Mouse (Mus musculus) heart, embryonic 15.5 days (tissue): ENCODE results near the gene Tll1. TPM values are rescaled to one million over a fixed set of nuclear protein-coding genes. Genes with fewer than 3 reads are reported as not detected.
A peak's percentile ranks its signal among the peaks of the same experiment; 100 is the strongest.

ENCODE experiments used
- ATAC-seq: fragments of 200-750 bp; cut with Nextera tagmentation; replicated peaks from 2 replicates; pipeline ENCODE4 v1.8.0; 2017; ENCODE audit warnings: low read depth, moderate TSS enrichment; ENCODE audit not compliant: insufficient number of reproducible peaks, insufficient read depth, low FRiP score
- H3K27ac ChIP-seq: fragments of 300-500 bp; sonication (generic); 2 replicates; pipeline ENCODE4 v1.5.1; 2015; ENCODE audit warnings: mild to moderate bottlenecking, inconsistent platforms
- H3K27me3 ChIP-seq: fragments of 300-500 bp; sonication (generic); 2 replicates; pipeline ENCODE4 v1.6.1; 2015; ENCODE audit warnings: inconsistent platforms
- H3K36me3 ChIP-seq: fragments of 300-500 bp; sonication (generic); 2 replicates; pipeline ENCODE4 v1.6.1; 2015; ENCODE audit warnings: mild to moderate bottlenecking, inconsistent platforms
- H3K4me1 ChIP-seq: fragments of 300-500 bp; sonication (generic); replicated peaks from 2 replicates; pipeline ENCODE4 v1.6.1; 2015; ENCODE audit warnings: inconsistent platforms
- H3K4me2 ChIP-seq: fragments of 300-500 bp; sonication (generic); 2 replicates; pipeline ENCODE4 v1.6.1; 2015; ENCODE audit warnings: inconsistent platforms, mild to moderate bottlenecking, moderate library complexity
- H3K4me3 ChIP-seq: fragments of 300-500 bp; sonication (generic); 2 replicates; pipeline ENCODE4 v1.5.1; 2015; ENCODE audit warnings: mild to moderate bottlenecking, inconsistent platforms
- H3K9ac ChIP-seq: fragments of 300-500 bp; sonication (generic); 2 replicates; pipeline ENCODE4 v1.6.1; 2015; ENCODE audit warnings: mild to moderate bottlenecking, inconsistent platforms
- H3K9me3 ChIP-seq: fragments of 300-500 bp; sonication (generic); replicated peaks from 2 replicates; pipeline ENCODE4 v1.6.1; 2016; ENCODE audit warnings: inconsistent platforms
- WGBS: fragments of 180-500 bp; shearing (Covaris S2); methylation state at CpG from one replicate; pipeline ENCODE4 v1.1.7; 2015; ENCODE audit warnings: mixed read lengths; 5-methylcytosine and 5-hydroxymethylcytosine counted together
- polyA plus RNA-seq: library from polyadenylated mRNA; unstranded; fragments of >200 nt; fragmentation: Nextera tagmentation; extraction: Ambion mirVana; gene quantifications from 2 replicates; pipeline ENCODE4 v1.2.1, GENCODE M21; 2015

Tll1 gene
- polyA plus RNA-seq, 1 experiment from 2014 or later, result 1.1 TPM

DNA sequence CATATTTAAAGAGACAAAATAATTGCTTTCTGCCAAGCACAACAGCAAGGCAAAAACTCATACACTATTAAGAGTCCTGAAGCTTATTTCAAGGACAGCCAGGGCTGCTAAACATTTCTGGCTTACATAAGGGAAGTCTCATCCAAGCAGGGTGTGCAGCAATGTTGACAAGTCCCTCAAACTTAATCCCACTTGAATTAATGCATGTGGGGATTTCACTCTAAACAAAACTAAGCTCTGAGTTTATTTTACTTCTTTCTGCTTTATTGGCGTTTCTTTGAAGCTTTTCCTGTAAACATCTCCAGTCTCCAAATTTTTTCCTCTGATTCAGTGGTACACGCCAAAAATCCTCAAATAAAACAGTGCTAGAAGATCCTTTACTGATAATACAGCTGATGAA is 146.2 kb downstream of the Tll1 start:
- Histone ChIP-seq H3K4me1 (no peaks in the 10 kb centered on the region), H3K27me3 (no peaks in the 10 kb centered on the region), H3K36me3 (no peaks in the 10 kb centered on the region), H3K9me3 (no peaks in the 10 kb centered on the region), H3K4me2 (no peak overlapping the region), H3K27ac (no peak overlapping the region), H3K9ac (no peak overlapping the region), H3K4me3 (no peak overlapping the region)
- ATAC-seq, result no peak
- WGBS, result 53% methylated on average over 2 of the region's 2 CpGs

DNA sequence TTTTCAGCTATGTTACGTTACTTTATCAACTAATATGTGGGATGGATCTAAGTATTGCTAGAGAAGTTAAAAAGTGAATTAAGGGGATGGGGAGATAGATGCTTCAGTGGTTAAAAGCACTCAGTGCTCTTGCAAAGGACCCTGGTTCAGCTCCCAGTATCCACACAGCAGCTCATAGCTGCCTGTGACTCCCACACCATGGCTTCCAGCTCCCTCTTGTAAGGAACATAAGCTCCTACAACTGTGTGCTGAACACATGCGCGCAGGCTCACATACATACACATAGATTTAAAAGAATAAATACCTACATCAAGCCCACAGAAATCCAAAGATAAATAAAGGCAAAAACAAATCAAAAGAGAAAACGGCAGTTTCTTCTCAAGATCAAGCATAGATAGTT is 148.5 kb downstream of the Tll1 start:
- Histone ChIP-seq H3K9me3 (no peaks in the 10 kb centered on the region), H3K9ac (no peak overlapping the region), H3K36me3 (no peaks in the 10 kb centered on the region), H3K4me2 (no peak overlapping the region), H3K27ac (no peak overlapping the region), H3K27me3 (no peaks in the 10 kb centered on the region), H3K4me3 (no peak overlapping the region), H3K4me1 (no peaks in the 10 kb centered on the region)
- 79% methylated on average over 4 of the region's 4 CpGs for WGBS
- ATAC-seq, result no peak

DNA sequence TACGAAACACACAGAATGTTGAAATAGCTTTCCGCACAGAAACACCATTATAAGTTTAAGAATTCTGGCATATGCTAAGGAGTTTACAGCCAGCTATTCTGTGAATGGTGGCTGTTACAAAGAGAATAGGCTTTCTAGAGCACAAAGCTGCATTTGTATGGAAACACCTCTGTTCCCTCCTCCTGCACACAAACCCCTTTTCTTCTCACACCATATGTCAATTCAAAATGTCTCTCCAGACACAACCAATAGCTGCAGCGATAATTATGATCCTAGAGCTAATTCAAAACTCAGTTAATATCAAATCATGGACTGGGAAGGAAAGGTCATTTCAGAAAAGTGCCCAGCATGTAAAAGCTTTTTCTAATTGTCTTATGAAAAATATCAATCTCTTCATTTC is 157.5 kb downstream of the Tll1 start:
- Histone ChIP-seq H3K27ac (no peak overlapping the region), H3K36me3 (no peaks in the 10 kb centered on the region), H3K4me1 (no peaks in the 10 kb centered on the region), H3K9ac (no peak overlapping the region), H3K4me3 (no peak overlapping the region), H3K4me2 (no peak overlapping the region), H3K9me3 (no peaks in the 10 kb centered on the region), H3K27me3 (no peaks in the 10 kb centered on the region)
- WGBS, result 78% methylated on average over 3 of the region's 3 CpGs
- ATAC-seq, result no peak

DNA sequence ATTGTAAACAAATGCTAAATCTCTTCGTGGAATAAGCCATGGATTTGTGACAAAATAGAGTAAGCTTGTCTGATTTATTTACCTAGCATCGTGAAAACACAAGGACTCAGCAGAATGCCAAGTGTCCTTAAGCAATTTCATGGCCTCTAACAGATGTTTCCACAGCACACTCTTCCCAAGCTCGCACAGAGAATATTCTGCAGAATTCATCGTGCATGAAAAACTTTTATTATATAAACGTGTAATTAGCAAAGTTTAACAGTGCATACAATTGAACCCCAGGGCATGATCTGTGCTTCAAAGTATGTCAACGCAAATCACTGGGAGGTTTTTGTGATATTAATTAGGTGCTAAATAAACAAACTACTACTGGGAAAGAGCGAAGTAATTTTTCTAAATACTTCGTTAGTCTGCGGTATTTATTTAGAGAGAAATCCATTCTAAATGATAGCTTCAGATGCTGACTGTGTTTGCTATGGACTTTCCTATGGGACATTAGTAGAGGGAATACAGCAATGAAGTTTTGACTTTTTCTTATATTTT is 158.0 kb downstream of the Tll1 start:
- Histone ChIP-seq H3K27me3 (no peaks in the 10 kb centered on the region), H3K9ac (no peak overlapping the region), H3K36me3 (no peaks in the 10 kb centered on the region), H3K4me2 (no peak overlapping the region), H3K27ac (no peak overlapping the region), H3K4me3 (no peak overlapping the region), H3K9me3 (no peaks in the 10 kb centered on the region), H3K4me1 (no peaks in the 10 kb centered on the region)
- ATAC-seq, result no peak
- 73% methylated on average over 9 of the region's 9 CpGs for WGBS

DNA sequence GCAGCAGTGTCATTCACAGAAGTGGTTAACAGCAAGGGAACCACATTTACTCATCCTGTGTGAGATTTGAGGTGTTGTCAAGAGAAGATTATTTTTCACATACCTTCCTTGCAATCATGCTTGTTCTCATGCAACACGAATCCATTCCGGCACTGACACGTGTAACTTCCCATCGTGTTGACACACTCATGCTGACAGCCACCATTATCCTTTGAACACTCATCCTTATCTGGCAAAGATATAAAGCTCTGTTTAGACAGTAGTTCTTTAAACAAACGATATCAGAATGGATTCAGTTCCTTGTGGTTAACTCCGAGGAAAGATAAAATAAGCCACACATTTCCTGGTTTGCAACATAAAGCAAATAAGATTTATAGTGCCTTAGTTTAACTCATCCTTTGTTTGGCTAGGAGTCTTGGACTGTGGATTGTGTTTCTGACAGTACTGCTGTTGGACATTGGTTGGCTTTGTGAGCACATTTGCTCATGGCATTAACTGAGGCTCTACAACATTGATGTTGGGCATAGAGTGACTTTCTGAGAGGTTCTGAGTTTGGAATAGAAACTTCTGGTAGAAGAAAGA is 164.7 kb downstream of the Tll1 start:
- no peaks in the 10 kb centered on the region for H3K4me1 ChIP-seq
- H3K4me3 ChIP-seq, result no peak overlapping the region
- H3K27ac ChIP-seq, result no peak overlapping the region
- H3K36me3 ChIP-seq, result no peaks in the 10 kb centered on the region
- no peak overlapping the region for H3K4me2 ChIP-seq
- H3K9ac ChIP-seq, result no peak overlapping the region
- no peaks in the 10 kb centered on the region for H3K27me3 ChIP-seq
- 11% methylated on average over 6 of the region's 6 CpGs for WGBS
- no peaks in the 10 kb centered on the region for H3K9me3 ChIP-seq
- ATAC-seq, result no peak

DNA sequence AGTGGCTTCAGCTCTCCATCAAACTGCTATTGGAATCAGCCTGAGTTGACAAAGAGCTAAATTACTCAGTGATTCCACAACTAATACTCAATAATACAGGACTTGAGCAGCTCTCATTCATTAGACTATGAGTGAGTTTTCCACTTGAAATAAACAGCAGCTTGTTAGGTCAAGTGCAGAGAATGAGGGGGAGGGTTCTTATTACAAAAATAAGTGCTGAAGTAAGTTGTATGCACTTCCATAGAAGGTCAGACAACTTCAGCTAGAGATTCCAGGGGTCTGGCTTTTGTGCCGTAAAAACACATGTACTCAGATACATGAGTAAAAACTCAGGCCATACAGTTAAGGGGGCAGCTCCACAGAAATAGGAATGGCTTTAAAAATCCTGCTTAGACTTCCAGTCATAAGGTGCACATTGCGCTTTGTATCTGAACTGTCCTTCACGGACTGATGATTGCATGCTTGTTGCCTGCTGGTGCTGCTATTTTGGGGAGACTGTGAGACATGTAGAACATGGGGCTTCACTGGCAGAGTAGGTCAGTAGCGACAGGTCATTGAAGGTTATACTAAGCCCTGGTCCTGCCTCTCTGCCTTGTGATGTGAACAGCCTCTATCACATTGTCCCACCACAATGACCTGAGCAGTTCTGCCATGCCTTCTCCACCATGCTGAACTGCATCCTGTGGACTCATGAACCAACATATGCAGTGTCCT is 175.2 kb downstream of the Tll1 start:
- Histone ChIP-seq H3K9me3 (no peaks in the 10 kb centered on the region), H3K4me2 (no peak overlapping the region), H3K9ac (no peak overlapping the region), H3K36me3 (no peaks in the 10 kb centered on the region), H3K4me3 (no peak overlapping the region), H3K27ac (peak overlapping the region; percentile 75), H3K4me1 (0 out of 2 replicates have a peak, but pooled peaks cover 4% of the 10 kb centered on the region), H3K27me3 (no peaks in the 10 kb centered on the region)
- 45% methylated on average over 4 of the region's 4 CpGs for WGBS
- peak; percentile 84 for ATAC-seq

DNA sequence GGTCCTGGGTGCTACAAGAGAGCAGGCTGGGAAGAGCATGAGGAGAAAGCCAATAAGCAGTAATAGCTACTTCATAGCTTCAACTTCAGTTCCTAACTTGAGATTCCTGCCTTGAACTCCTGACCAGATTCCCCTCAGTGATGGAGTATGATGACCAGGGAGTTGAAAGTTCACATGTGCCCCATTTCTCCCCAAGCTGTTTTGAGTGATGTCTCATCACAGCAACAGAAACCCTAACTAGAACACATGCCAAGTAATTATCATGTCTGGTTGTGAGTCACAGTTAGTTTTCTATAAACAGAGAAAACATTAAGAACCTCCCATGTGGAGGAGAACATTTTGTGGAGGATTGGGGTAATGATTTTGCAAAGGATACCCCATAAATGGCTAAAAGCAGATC is 176.0 kb downstream of the Tll1 start:
- H3K4me3 ChIP-seq, result no peak overlapping the region
- H3K27me3 ChIP-seq, result no peaks in the 10 kb centered on the region
- no peaks in the 10 kb centered on the region for H3K9me3 ChIP-seq
- H3K9ac ChIP-seq, result no peak overlapping the region
- ATAC-seq, result no peak
- H3K4me2 ChIP-seq, result no peak overlapping the region
- H3K4me1 ChIP-seq, result 0 out of 2 replicates have a peak, but pooled peaks cover 4% of the 10 kb centered on the region
- H3K36me3 ChIP-seq, result no peaks in the 10 kb centered on the region
- H3K27ac ChIP-seq, result peak overlapping the region; percentile 75

DNA sequence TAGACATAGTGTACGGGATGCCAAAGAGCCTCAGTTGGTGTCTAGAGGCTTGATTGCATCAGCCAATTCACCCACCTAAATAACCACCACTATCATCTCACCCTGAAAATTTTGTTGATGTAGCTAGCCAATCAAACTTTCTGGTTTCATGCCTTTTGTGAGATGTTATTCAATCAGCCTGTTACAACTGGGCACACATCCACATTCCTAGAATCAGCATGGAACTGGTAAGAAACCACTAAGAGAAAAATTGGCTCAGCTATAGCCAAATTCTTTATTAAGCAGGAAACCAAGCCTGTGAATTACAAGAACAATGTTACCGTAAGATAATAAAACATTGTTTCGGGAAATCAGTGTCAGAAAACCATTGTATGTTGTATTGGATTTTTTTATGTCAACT is 176.5 kb downstream of the Tll1 start:
- WGBS, result 81% methylated on average over 3 of the region's 3 CpGs

DNA sequence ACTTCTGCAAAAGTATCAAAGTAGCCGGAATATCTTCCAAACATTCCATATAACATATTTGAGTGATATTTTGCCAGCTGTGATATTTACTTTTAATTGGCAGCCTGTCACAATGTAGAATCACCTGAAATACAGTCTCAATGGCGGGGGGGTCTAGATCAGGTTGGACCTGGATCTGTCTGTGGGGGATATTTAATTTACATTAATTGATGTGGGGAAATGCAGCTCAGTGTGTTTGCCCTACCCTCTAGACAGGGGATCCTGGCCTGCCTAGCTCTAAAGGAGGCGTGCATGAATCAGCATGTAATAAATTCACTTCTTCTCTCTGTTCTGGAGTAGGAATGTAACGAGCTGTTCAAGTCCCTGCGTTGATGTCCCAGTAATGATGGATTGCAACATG is 181.7 kb downstream of the Tll1 start:
- no peak for ATAC-seq
- 84% methylated on average over 5 of the region's 5 CpGs for WGBS
- no peak overlapping the region for H3K4me3 ChIP-seq

More for the DNA sequence above, 176.5 kb downstream of the Tll1 start:
- H3K27ac ChIP-seq, result no peak overlapping the region
- no peaks in the 10 kb centered on the region for H3K9me3 ChIP-seq
- no peak for ATAC-seq
- H3K4me3 ChIP-seq, result no peak overlapping the region
- H3K27me3 ChIP-seq, result no peaks in the 10 kb centered on the region
- no peaks in the 10 kb centered on the region for H3K36me3 ChIP-seq
- H3K4me2 ChIP-seq, result no peak overlapping the region
- H3K9ac ChIP-seq, result no peak overlapping the region
- H3K4me1 ChIP-seq, result 0 out of 2 replicates have a peak, but pooled peaks cover 4% of the 10 kb centered on the region

DNA sequence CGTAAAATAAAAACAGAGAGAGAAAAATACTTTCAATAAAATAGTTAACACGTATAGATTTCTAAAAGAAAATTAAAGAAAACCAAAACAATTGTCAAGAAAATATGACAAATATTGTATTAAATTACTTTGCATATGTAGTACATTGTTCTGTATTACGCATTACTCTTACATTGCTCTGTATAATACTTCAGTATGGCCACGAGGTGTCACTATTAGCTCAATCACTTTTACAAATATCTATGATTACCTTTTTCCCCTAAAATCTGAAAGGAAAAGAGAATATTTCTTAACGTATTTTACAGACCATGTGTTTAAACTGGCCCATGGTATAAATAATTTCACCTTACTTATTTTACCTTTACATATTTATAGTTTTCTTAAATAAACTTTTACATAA is 182.5 kb downstream of the Tll1 start:
- 33% methylated on average over 5 of the region's 5 CpGs for WGBS
- Histone ChIP-seq H3K4me1 (no peaks in the 10 kb centered on the region), H3K36me3 (no peaks in the 10 kb centered on the region), H3K27ac (no peak overlapping the region), H3K4me3 (no peak overlapping the region), H3K9me3 (no peaks in the 10 kb centered on the region), H3K9ac (no peak overlapping the region), H3K27me3 (no peaks in the 10 kb centered on the region), H3K4me2 (no peak overlapping the region)
- no peak for ATAC-seq

More for the DNA sequence above, 181.7 kb downstream of the Tll1 start:
- Histone ChIP-seq H3K9me3 (no peaks in the 10 kb centered on the region), H3K27me3 (no peaks in the 10 kb centered on the region), H3K4me2 (no peak overlapping the region), H3K27ac (no peak overlapping the region), H3K36me3 (no peaks in the 10 kb centered on the region), H3K9ac (no peak overlapping the region), H3K4me1 (no peaks in the 10 kb centered on the region)

DNA sequence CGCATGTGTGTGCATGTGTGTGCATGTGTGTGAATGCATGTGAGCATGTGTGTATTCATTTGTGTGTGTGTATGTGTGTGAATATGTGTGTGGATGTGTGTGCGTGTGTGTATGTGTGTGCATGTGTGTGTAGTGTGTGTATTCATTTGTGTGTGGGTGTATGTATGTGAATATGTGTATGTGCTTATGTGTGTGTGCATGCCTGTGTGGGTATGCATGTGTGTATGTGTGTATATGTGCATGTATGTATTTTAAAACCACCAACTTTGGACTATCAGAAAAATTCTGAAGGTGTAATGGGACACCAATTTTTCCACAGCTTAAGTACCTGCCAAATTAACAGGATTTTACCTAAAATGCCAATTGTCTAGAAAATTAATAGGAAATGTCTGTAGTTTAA is 183.0 kb downstream of the Tll1 start:
- ATAC-seq, result no peak
- no peak overlapping the region for H3K4me3 ChIP-seq
- 81% methylated on average over 2 of the region's 2 CpGs for WGBS
- no peak overlapping the region for H3K4me2 ChIP-seq
- H3K9me3 ChIP-seq, result no peaks in the 10 kb centered on the region
- H3K36me3 ChIP-seq, result no peaks in the 10 kb centered on the region
- no peak overlapping the region for H3K9ac ChIP-seq
- H3K27me3 ChIP-seq, result no peaks in the 10 kb centered on the region
- H3K4me1 ChIP-seq, result no peaks in the 10 kb centered on the region
- no peak overlapping the region for H3K27ac ChIP-seq
